Mouse (Mus musculus): ENCODE results near the gene Cnst. TPM values are rescaled to one million over a fixed set of nuclear protein-coding genes. Genes with fewer than 3 reads are reported as not detected.
A peak's percentile ranks its signal among the peaks of the same experiment; 100 is the strongest.

Cnst gene
- polyA plus RNA-seq, 1 experiment from 2014 or later: 12.1 TPM

- no peak overlapping the region for H3K4me3 ChIP-seq (replicated peaks)
- H3K36me3 ChIP-seq (replicated peaks): no peaks in the 10 kb centered on the region
- 14% methylated on average over 3 of the region's 3 CpGs for WGBS (ENCODE audit: insufficient replicate concordance)
- H3K27me3 ChIP-seq: 0 out of 2 replicates have a peak, but pooled peaks cover 7% of the 10 kb centered on the region
- ATAC-seq (ENCODE audit: insufficient read depth): no peak
- H3K27ac ChIP-seq (replicated peaks): no peak overlapping the region
- H3K4me2 ChIP-seq: no peak overlapping the region
- no peak overlapping the region for H3K9ac ChIP-seq
- no peaks in the 10 kb centered on the region for H3K9me3 ChIP-seq (replicated peaks)
- peaks cover 26% of the 10 kb centered on the region for H3K4me1 ChIP-seq (replicated peaks)
These were observed 103.2 kb downstream of the Cnst start for GRCm38 (mm10) chr1:179649324-179649723.

- no peak overlapping the region for H3K27ac ChIP-seq (replicated peaks)
- H3K4me3 ChIP-seq (replicated peaks): no peak overlapping the region
- H3K4me1 ChIP-seq (replicated peaks): peaks cover 24% of the 10 kb centered on the region
- WGBS (ENCODE audit: insufficient replicate concordance): 21% methylated on average over 4 of the region's 4 CpGs
- H3K36me3 ChIP-seq (replicated peaks): no peaks in the 10 kb centered on the region
- H3K27me3 ChIP-seq: 0 out of 2 replicates have a peak, but pooled peaks cover 3% of the 10 kb centered on the region
- no peak for ATAC-seq (ENCODE audit: insufficient read depth)
- no peak overlapping the region for H3K9ac ChIP-seq
- no peaks in the 10 kb centered on the region for H3K9me3 ChIP-seq (replicated peaks)
- H3K4me2 ChIP-seq: no peak overlapping the region
These were observed 104.1 kb downstream of the Cnst start for GRCm38 (mm10) chr1:179650284-179650683.

- Histone ChIP-seq H3K27me3 (no peaks in the 10 kb centered on the region), H3K4me2 (no peak overlapping the region), H3K4me3 (replicated peaks) (no peak overlapping the region), H3K4me1 (replicated peaks) (peaks cover 20% of the 10 kb centered on the region), H3K9me3 (replicated peaks) (no peaks in the 10 kb centered on the region), H3K36me3 (replicated peaks) (no peaks in the 10 kb centered on the region), H3K9ac (no peak overlapping the region), H3K27ac (replicated peaks) (no peak overlapping the region)
- WGBS (ENCODE audit: insufficient replicate concordance): 70% methylated on average over 5 of the region's 5 CpGs
- no peak for ATAC-seq (ENCODE audit: insufficient read depth)
These were observed 105.1 kb downstream of the Cnst start for GRCm38 (mm10) chr1:179651224-179651623.

- no peak overlapping the region for H3K27ac ChIP-seq (replicated peaks)
- no peak overlapping the region for H3K4me2 ChIP-seq
- peaks cover 35% of the 10 kb centered on the region for H3K27me3 ChIP-seq
- no peak for ATAC-seq (ENCODE audit: insufficient read depth)
- no peaks in the 10 kb centered on the region for H3K9me3 ChIP-seq (replicated peaks)
- no peak overlapping the region for H3K9ac ChIP-seq
- no peak overlapping the region for H3K4me3 ChIP-seq (replicated peaks)
- 70% methylated on average over 5 of the region's 5 CpGs for WGBS (ENCODE audit: insufficient replicate concordance)
- no peaks in the 10 kb centered on the region for H3K36me3 ChIP-seq (replicated peaks)
- peaks cover 4% of the 10 kb centered on the region for H3K4me1 ChIP-seq (replicated peaks)
These were observed 116.9 kb downstream of the Cnst start for GRCm38 (mm10) chr1:179663065-179663464.

- H3K4me3 ChIP-seq (replicated peaks): no peak overlapping the region
- no peaks in the 10 kb centered on the region for H3K36me3 ChIP-seq (replicated peaks)
- no peak overlapping the region for H3K27ac ChIP-seq (replicated peaks)
- H3K4me1 ChIP-seq (replicated peaks): peaks cover 7% of the 10 kb centered on the region
- H3K4me2 ChIP-seq: no peak overlapping the region
- WGBS (ENCODE audit: insufficient replicate concordance): 56% methylated on average over 4 of the region's 4 CpGs
- no peak for ATAC-seq (ENCODE audit: insufficient read depth)
- H3K27me3 ChIP-seq: peaks cover 48% of the 10 kb centered on the region
- H3K9me3 ChIP-seq (replicated peaks): no peaks in the 10 kb centered on the region
- H3K9ac ChIP-seq: no peak overlapping the region
These were observed 118.2 kb downstream of the Cnst start for GRCm38 (mm10) chr1:179664309-179664930.

GRCm38 (mm10) chr1:179666971-179667370, 120.8 kb downstream of the Cnst start:
- no peak for ATAC-seq (ENCODE audit: insufficient read depth)
- no peak overlapping the region for H3K4me2 ChIP-seq
- no peaks in the 10 kb centered on the region for H3K36me3 ChIP-seq (replicated peaks)
- H3K27me3 ChIP-seq: peaks cover 64% of the 10 kb centered on the region
- H3K27ac ChIP-seq (replicated peaks): no peak overlapping the region
- H3K4me3 ChIP-seq (replicated peaks): no peak overlapping the region
- H3K9me3 ChIP-seq (replicated peaks): no peaks in the 10 kb centered on the region
- H3K4me1 ChIP-seq (replicated peaks): peaks cover 7% of the 10 kb centered on the region
- H3K9ac ChIP-seq: no peak overlapping the region
- 66% methylated on average over 2 of the region's 2 CpGs for WGBS (ENCODE audit: insufficient replicate concordance)

- H3K27me3 ChIP-seq: peaks cover 64% of the 10 kb centered on the region
- peak overlapping the region; percentile 47; the same call in 1 of the 2 replicates for H3K9ac ChIP-seq
- H3K36me3 ChIP-seq (replicated peaks): no peaks in the 10 kb centered on the region
- H3K4me3 ChIP-seq (replicated peaks): peak overlapping the region; percentile 65
- peaks cover 7% of the 10 kb centered on the region for H3K4me1 ChIP-seq (replicated peaks)
- WGBS (ENCODE audit: insufficient replicate concordance): 31% methylated on average over 7 of the region's 7 CpGs
- no peak for ATAC-seq (ENCODE audit: insufficient read depth)
- H3K9me3 ChIP-seq (replicated peaks): no peaks in the 10 kb centered on the region
- H3K27ac ChIP-seq (replicated peaks): no peak overlapping the region
- peak overlapping the region; percentile 82 for H3K4me2 ChIP-seq
These were observed 121.3 kb downstream of the Cnst start for GRCm38 (mm10) chr1:179667450-179667849.

- Histone ChIP-seq H3K27ac (replicated peaks) (no peak within 1 kb of the TSS), H3K27me3 (peaks cover 63% of the 10 kb centered on the region)
- WGBS (ENCODE audit: insufficient replicate concordance): under 1% methylated on average over 78 of the region's 84 CpGs
These were observed 122.0 kb downstream of the Cnst start, which contains the start of gene Sccpdh for GRCm38 (mm10) chr1:179668013-179668805. Sccpdh (plus strand) TSS chr1:179668210.

GRCm38 (mm10) chr1:179668836-179669537, 122.8 kb downstream of the Cnst start:
- H3K27ac ChIP-seq (replicated peaks): no peak overlapping the region
- H3K27me3 ChIP-seq: peaks cover 60% of the 10 kb centered on the region
- H3K9ac ChIP-seq: no peak overlapping the region
- 27% methylated on average over 12 of the region's 12 CpGs for WGBS (ENCODE audit: insufficient replicate concordance)
- peaks cover 7% of the 10 kb centered on the region for H3K4me1 ChIP-seq (replicated peaks)
- H3K4me3 ChIP-seq (replicated peaks): peak overlapping the region; percentile 65
- ATAC-seq (ENCODE audit: insufficient read depth): no peak
- peak overlapping the region; percentile 82 for H3K4me2 ChIP-seq
- no peaks in the 10 kb centered on the region for H3K9me3 ChIP-seq (replicated peaks)
- H3K36me3 ChIP-seq (replicated peaks): no peaks in the 10 kb centered on the region

More at GRCm38 (mm10) chr1:179668013-179668805, 122.0 kb downstream of the Cnst start, which contains the start of gene Sccpdh:
- Histone ChIP-seq H3K36me3 (replicated peaks) (no peaks in the 10 kb centered on the region), H3K4me3 (replicated peaks) (peak within 1 kb of the TSS; percentile 65), H3K4me1 (replicated peaks) (peaks cover 7% of the 10 kb centered on the region), H3K9me3 (replicated peaks) (no peaks in the 10 kb centered on the region), H3K4me2 (peak within 1 kb of the TSS; percentile 82), H3K9ac (peak within 1 kb of the TSS; percentile 47)
- ATAC-seq (ENCODE audit: insufficient read depth): peak; percentile 88

GRCm38 (mm10) chr1:179674355-179674754, 128.2 kb downstream of the Cnst start:
- 65% methylated on average over 3 of the region's 3 CpGs for WGBS (ENCODE audit: insufficient replicate concordance)
- Histone ChIP-seq H3K36me3 (replicated peaks) (no peaks in the 10 kb centered on the region), H3K4me2 (no peak overlapping the region), H3K9me3 (replicated peaks) (no peaks in the 10 kb centered on the region), H3K9ac (no peak overlapping the region), H3K27me3 (peaks cover 16% of the 10 kb centered on the region), H3K27ac (replicated peaks) (no peak overlapping the region), H3K4me3 (replicated peaks) (no peak overlapping the region), H3K4me1 (replicated peaks) (no peaks in the 10 kb centered on the region)
- ATAC-seq (ENCODE audit: insufficient read depth): no peak

- no peaks in the 10 kb centered on the region for H3K4me1 ChIP-seq (replicated peaks)
- H3K4me2 ChIP-seq: no peak overlapping the region
- H3K4me3 ChIP-seq (replicated peaks): no peak overlapping the region
- H3K27me3 ChIP-seq: no peaks in the 10 kb centered on the region
- WGBS (ENCODE audit: insufficient replicate concordance): 65% methylated on average over 2 of the region's 2 CpGs
- H3K9me3 ChIP-seq (replicated peaks): no peaks in the 10 kb centered on the region
- no peak overlapping the region for H3K27ac ChIP-seq (replicated peaks)
- ATAC-seq (ENCODE audit: insufficient read depth): no peak
- no peaks in the 10 kb centered on the region for H3K36me3 ChIP-seq (replicated peaks)
- H3K9ac ChIP-seq: no peak overlapping the region
These were observed 130.9 kb downstream of the Cnst start for GRCm38 (mm10) chr1:179677031-179677430.
